In the genomic region with DNA sequence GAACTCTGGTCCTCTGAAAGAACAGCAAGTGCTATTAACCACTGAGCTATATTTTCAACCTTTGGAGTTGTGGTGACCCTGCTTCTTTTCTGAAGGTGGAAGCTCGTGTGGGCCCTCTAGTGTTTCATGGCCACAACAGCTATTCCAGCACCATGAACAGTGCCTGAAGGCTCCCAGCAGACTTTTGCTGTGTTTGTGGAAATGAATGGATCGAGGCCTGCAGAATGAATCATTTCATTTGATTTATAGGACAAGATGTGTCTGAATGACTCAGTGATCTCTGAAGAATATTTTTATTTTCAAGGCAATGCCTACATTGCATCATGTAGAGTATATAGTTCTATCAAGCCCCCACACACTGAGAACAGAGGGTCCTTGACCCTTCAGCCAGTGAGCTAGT, we compare ENCODE assay signal across 10 mouse cellular contexts. TPM values are rescaled to one million over a fixed set of nuclear protein-coding genes. Genes with fewer than 3 reads are reported as not detected.
DNase-seq lines count a peak whose midpoint lies in the region; ATAC-seq and TF ChIP-seq lines count a peak whose summit lies in the region.
"Had no signal": no experiment of that assay in that cellular context is flagged by ENCODE, and none has a peak within 500 bp of the region (broad histone marks: within the 10 kb centered on the region; RNA-seq: fewer than 3 reads in every experiment).

No protein-coding gene starts in this region.

- peak; percentile 56 for TF ChIP-seq CTCF in kidney, postnatal 0 days (IDR thresholded peaks at IDR 0.05; ENCODE audit: low read depth)
- TF ChIP-seq CTCF in CH12.LX (conservative IDR thresholded peaks at IDR 0.05 in 1 of 2, IDR thresholded peaks at IDR 0.05 in 1 of 2; ENCODE audit: low read depth in 2 of 2, low read length in 2 of 2) = peak in 1 of 2 experiments; percentile 68; a peak in 3 of 4 replicates

- dilution Hi-C loops in CH12.LX (cut with MboI; ENCODE audit: extremely low pct_ligation_motif_present, extremely low pct_unique_long_range_greater_than_20kb, low sequenced_read_pairs) = no loop called here

- H3K9ac ChIP-seq in kidney, postnatal 0 days (ENCODE audit: low read depth, low read length) = no peak overlapping the region
- H3K9ac ChIP-seq in CH12.LX (ENCODE audit: insufficient read depth, low read depth) = no peak overlapping the region
- H3K9ac ChIP-seq: lung, embryonic 15.5 days; neural tube, embryonic 15.5 days had no signal

- no peak overlapping the region for H3K27ac ChIP-seq in kidney, postnatal 0 days
- H3K27ac ChIP-seq in CH12.LX (ENCODE audit: insufficient read depth, low read depth) = no peak overlapping the region
- H3K27ac ChIP-seq: lung, embryonic 15.5 days; neural tube, embryonic 15.5 days had no signal

- in situ Hi-C loops in CH12.LX (cut with MboI; ENCODE audit: low pct_ligation_motif_present, low pct_unique_long_range_greater_than_20kb, low sequenced_read_pairs) = no loop called here

- 55% methylated on average over 2 of the region's 2 CpGs for WGBS in kidney, postnatal 0 days

- no peak for ATAC-seq in kidney, postnatal 0 days (replicated peaks; ENCODE audit: low FRiP score, low read depth)
- peak; percentile 75 for ATAC-seq in megakaryocyte progenitor cell, adult 5-6 weeks (replicated peaks; ENCODE audit: poor library complexity)

- H3K4me3 ChIP-seq in kidney, postnatal 0 days (replicated peaks; ENCODE audit: low read depth, low read length) = no peak overlapping the region
- H3K4me3 ChIP-seq in CH12.LX (replicated peaks in 1 of 3; ENCODE audit: low read depth in 2 of 3, low read length in 2 of 3, poor library complexity in 1 of 3) = no peak overlapping the region
- H3K4me3 ChIP-seq: lung, embryonic 15.5 days; neural tube, embryonic 15.5 days had no signal

- peaks cover 4% of the 10 kb centered on the region; the same call in 1 of the 2 replicates for H3K4me1 ChIP-seq in kidney, postnatal 0 days (replicated peaks; ENCODE audit: insufficient read depth, low read length)
- peaks cover 6 to 20% of the 10 kb centered on the region in 2 experiments for H3K4me1 ChIP-seq in CH12.LX (ENCODE audit: control insufficient read depth in 1 of 2, insufficient read depth in 2 of 2)

- no peak for TF ChIP-seq POLR2A in CH12.LX (IDR thresholded peaks at IDR 0.05; ENCODE audit: low read depth, low read length)

- H3K27me3 ChIP-seq in kidney, postnatal 0 days (ENCODE audit: insufficient read depth, low read length) = no peaks in the 10 kb centered on the region
- no peaks in the 10 kb centered on the region for H3K27me3 ChIP-seq in CH12.LX (replicated peaks)
- H3K27me3 ChIP-seq: lung, embryonic 15.5 days; neural tube, embryonic 15.5 days had no signal

- TF ChIP-seq RAD21 in CH12.LX (IDR thresholded peaks at IDR 0.05; ENCODE audit: low read depth, low read length) = peak; percentile 44

- no peak overlapping the region for H3K4me2 ChIP-seq in kidney, postnatal 0 days (ENCODE audit: low read length)
- no peak overlapping the region for H3K4me2 ChIP-seq in CH12.LX (ENCODE audit: insufficient read depth, low read depth, poor library complexity, severe bottlenecking)
- H3K4me2 ChIP-seq: lung, embryonic 15.5 days; neural tube, embryonic 15.5 days had no signal

- peaks cover 37% of the 10 kb centered on the region for H3K79me2 ChIP-seq in CH12.LX (replicated peaks; ENCODE audit: control insufficient read depth, extremely low read depth, insufficient read depth, poor library complexity, severe bottlenecking)

- peak; percentile 13 for DNase-seq in kidney, postnatal 0 days (ENCODE audit: low spot score)
- no peak for DNase-seq in kidney, adult 8-10 months
- DNase-seq in CH12.LX (ENCODE audit: extremely low read depth) = peak; percentile 26
- DNase-seq in adrenal gland, adult 2 months = peak; percentile 75
- DNase-seq in testis, postnatal 10 days (ENCODE audit: low spot score) = no peak
- DNase-seq in MN1 (ENCODE audit: low spot score) = no peak
- no peak for DNase-seq in ovary, postnatal 10 days (ENCODE audit: low spot score)

- no peaks in the 10 kb centered on the region for H3K9me3 ChIP-seq in kidney, postnatal 0 days (replicated peaks; ENCODE audit: low read length)
- no peaks in the 10 kb centered on the region for H3K9me3 ChIP-seq in CH12.LX (replicated peaks; ENCODE audit: low read length)
- H3K9me3 ChIP-seq: lung, embryonic 15.5 days; neural tube, embryonic 15.5 days had no signal

- no peak for TF ChIP-seq EP300 in CH12.LX (IDR thresholded peaks at IDR 0.05; ENCODE audit: low read length)

- no peaks in the 10 kb centered on the region for H3K36me3 ChIP-seq in kidney, postnatal 0 days (ENCODE audit: insufficient read depth, low read length)
- H3K36me3 ChIP-seq in CH12.LX (replicated peaks in 1 of 2; ENCODE audit: control insufficient read depth in 1 of 2, insufficient read depth in 1 of 2, low read length in 1 of 2) = peaks cover 0 to 24% of the 10 kb centered on the region in 2 experiments
- H3K36me3 ChIP-seq: neural tube, embryonic 15.5 days had no signal

TF ChIP-seq in CH12.LX, 34 proteins besides CTCF, POLR2A, EP300 and RAD21:
- TF ChIP-seq SMC3 (IDR thresholded peaks at IDR 0.05; ENCODE audit: low read depth, low read length) = peak; percentile 51
- no peak for TF ChIP-seq HCFC1 (IDR thresholded peaks at IDR 0.05; ENCODE audit: low read depth, low read length)

RNA-seq across cellular contexts. Expression of a gene that starts 6.9 kb away (rescaled TPM):
- polyA plus RNA-seq in kidney, postnatal 0 days (2015; fragmentation: Nextera tagmentation; extraction: Ambion mirVana) = 19.5 and 20.0 TPM in 2 replicates
- total RNA-seq in CH12.LX (2012; rRNA removed) (10.9 and 11.0 TPM in 2 replicates), CH12.LX (2014; rRNA removed) (13.9 and 15.1 TPM in 2 replicates)
- polyA plus RNA-seq in CH12.LX (2012; ENCODE audit: insufficient read length, low read depth) = 16.6 and 24.2 TPM in 2 replicates
- total RNA-seq in adrenal gland, adult 2 months (2021) = 10 to 100 TPM; 40.6 to 52.5 TPM
- 14.2 and 14.9 TPM in 2 replicates for polyA plus RNA-seq in adrenal gland, adult 2 months (2012; rRNA removed)
- total RNA-seq in megakaryocyte progenitor cell, adult 5-6 weeks (2015) = 20.1 and 21.9 TPM in 2 replicates
- 29.5 and 42.7 TPM in 2 replicates for total RNA-seq in megakaryocyte progenitor cell, adult 5-6 weeks (2017)

Comparison
In these comparisons a context has a peak if more than half of its experiments do, and no peak if none do; other contexts are left out.
1. DNase-seq: peak in kidney, postnatal 0 days (single experiment), CH12.LX (single experiment) and adrenal gland, adult 2 months (single experiment); none in kidney, adult 8-10 months (0 of 2), testis, postnatal 10 days (single experiment), MN1 (single experiment) and ovary, postnatal 10 days (single experiment).